Mouse (Mus musculus) lung, postnatal 36 days (tissue): ENCODE measurements around the gene Laptm5.

Experiments used
- DNase-seq: peaks from one replicate; pipeline ENCODE4 v3.0.0; 2022; ENCODE audit warnings: mixed read lengths

Gene Laptm5

GRCm38 (mm10) chr4:130899782-130900427 lies 13.0 kb upstream of the Laptm5 start:
- DNase-seq, result no peak

DNA sequence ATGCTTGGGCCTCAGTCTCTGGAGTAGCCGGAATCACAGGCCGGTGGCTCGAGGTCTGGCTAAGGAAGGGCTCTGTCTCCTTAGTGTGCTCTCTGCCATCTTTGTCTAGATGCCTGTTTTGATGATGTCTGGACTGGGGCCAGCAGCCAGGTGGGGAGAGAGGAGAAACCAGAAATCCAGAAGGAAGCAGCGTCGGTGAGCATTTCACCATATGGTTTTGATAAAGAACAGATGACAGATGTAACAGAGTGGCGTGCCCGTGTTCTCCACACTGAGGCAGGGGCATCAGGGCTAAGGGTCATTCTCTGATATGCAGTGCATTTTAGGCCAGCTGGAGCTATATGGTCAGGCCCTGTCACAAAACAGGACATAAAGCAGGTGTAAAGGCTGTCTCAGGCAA lies 12.2 kb upstream of the Laptm5 start:
- no peak for DNase-seq

DNA sequence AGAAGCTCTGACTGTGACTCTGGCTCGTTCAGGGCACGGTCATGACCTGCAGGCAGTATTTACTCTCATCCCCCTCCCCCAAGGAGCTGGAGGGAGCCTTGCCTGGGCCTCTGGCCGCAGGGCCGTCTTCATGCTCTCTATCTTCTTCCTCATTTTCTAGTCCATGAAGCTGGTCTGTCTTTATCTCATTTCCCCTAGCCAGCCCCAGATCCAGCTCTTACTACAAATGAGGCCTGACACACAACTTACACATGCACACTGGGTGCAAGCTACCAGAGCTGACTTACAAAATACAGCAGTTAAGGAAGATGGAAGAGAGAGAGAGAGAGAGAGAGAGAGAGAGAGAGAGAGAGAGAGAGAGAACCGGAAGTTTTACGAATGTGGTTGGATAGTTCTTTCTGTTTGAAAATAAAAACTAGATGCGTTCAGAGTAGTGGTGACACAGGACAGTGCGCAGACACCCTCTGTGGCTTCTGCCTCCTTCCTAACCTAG lies 10.6 kb upstream of the Laptm5 start:
- DNase-seq, result no peak

DNA sequence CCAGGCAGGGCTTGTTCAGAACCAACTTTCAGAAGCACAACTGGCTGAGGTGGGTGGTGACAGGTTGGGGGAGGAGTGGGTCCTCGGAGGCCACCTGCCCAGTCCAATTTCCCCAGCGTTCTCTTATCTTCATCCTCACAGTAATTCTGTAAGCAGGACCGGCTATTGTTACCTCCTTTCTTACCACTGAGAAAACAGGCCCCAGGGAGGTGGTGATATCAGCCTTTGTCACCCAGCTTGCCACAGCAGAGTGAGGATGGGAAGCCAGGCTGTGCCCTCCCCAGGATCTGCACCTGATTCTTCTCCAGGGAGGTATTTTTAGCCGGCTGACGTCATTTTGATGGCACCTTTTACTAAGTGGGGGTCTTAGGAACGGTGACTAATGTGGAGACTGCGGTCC lies 7.9 kb upstream of the Laptm5 start:
- no peak for DNase-seq

GRCm38 (mm10) chr4:130905882-130906281 lies 7.0 kb upstream of the Laptm5 start:
- no peak for DNase-seq

DNA sequence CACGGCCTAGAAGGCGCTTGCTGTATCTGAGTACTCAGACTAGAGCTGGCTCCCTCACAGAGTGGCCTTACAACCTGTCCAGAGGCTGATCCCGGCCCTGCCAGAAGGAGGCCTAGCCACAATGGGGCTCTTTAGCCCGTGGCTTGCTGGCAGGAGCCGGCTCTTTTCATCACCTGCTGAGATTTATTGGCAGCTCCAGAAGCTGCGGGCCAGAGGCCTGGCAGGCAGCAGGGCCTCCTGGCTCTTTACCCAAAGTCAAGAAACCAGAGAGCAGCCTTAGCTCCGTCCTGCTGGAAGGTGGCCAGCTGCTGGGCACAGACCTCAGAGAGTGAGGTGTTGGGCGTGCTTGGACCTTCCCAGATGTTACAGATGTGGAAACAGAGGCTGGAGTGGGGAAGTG lies 6.6 kb upstream of the Laptm5 start:
- no peak for DNase-seq

GRCm38 (mm10) chr4:130907200-130908069 lies 5.5 kb upstream of the Laptm5 start:
- DNase-seq, result no peak

DNA sequence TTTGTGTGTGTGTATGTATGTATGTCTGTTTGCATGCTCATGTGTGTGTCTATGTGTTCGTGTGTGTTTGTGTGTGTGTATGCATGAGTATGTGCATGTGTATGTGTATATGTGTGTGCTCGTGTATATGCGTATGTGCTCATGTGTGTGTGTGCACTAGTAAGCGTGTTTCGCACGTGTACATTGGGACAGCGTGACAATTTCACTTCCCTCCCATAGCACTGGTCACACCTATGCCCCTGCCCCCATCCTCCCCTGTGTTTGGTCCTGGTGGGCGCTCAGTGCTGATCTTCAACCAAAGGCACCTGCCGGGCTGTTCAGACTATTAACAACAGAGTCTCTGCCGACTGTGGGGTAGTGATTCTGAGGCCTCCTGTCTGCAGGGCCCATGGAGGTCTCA lies 4.8 kb upstream of the Laptm5 start:
- DNase-seq, result no peak

- no peak for DNase-seq
Measured at GRCm38 (mm10) chr4:130909167-130909874, 3.6 kb upstream of the Laptm5 start.

- DNase-seq, result no peak
Measured at GRCm38 (mm10) chr4:130910666-130911065, 2.3 kb upstream of the Laptm5 start.

DNA sequence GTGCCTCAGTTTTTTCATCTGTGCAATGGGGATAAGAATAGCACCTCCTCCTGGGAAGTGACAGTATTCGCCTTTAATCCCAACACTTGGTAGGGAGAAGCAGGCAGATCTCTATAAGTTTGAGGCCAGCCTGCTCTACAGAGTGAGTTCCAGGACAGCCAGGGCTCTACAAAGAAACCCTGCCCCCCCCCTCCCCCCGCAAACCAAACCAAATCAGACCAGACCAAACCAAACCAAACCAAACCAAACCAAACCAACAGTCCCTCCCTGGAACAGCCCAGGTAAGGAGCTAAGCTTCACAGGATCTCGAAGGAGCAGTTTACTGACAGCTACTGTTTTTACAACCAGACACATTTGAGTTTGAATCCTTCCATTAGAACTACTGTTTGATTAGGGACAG lies 299 bp upstream of the Laptm5 start:
- DNase-seq, result no peak

DNA sequence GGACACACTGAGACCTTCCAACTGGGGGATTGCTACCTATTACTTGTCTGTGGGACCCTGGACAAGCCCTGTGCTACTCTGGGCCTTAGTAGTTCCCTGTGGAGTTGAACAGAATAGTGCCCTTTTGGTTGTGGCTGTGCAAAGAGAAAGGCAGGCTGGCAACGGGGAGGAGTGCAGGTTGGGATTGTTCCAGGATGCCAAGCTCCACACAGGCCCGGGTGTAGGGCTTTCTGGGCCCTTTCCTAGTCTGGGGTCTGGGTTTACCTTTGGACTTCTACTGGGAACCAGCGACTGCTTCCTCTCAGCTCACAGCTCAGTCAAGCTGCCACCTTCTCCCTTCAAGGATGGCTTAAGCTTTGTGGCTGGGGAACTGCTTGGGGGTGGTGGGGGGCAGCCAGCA lies 586 bp downstream of the Laptm5 start:
- DNase-seq, result no peak

DNA sequence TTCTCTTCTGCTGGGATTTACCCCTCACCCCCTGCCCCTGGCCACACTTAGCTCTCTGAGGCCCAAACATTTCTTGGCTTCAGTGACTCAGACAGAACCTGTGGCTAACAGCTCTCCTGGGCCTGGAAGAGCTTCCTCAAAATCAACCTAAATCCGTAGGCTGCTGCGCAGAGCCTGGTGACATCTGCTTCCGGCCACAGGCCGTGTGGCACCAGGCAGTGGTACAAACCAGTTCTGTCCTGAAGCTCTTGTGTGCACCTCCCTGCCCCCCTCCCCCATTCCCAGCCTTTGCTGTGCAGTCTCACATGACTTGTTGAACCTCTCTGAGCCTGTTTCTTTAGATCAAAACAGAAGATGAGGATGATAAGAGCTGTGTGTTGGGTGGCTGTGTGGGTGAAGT lies 1.1 kb downstream of the Laptm5 start:
- peak; percentile 61 for DNase-seq

GRCm38 (mm10) chr4:130914527-130914926 lies 1.6 kb downstream of the Laptm5 start:
- no peak for DNase-seq

GRCm38 (mm10) chr4:130915006-130915667 lies 2.2 kb downstream of the Laptm5 start:
- DNase-seq, result no peak

- no peak for DNase-seq
Measured at GRCm38 (mm10) chr4:130915668-130916035, 2.7 kb downstream of the Laptm5 start.

- DNase-seq, result no peak
Measured at GRCm38 (mm10) chr4:130916639-130917038, 3.7 kb downstream of the Laptm5 start.

DNA sequence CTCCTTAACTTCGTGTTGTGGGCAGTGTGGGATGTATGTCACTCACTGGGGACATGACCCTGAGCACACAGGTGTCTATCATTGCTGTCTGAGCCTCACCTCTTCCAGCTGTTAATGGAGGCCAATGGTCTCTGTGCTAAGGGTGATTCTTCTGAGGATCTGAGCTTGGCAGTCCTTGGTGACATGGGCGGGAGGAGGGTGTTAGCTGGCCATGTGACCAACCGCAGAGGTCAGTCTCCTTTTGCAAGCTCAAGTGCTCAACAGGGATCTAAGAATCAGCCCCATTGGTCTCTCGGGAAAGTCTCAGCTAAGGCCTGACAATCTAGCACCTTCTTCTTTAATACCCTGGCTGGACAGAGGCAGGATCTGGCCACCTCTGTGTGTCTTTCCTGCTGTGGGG lies 4.6 kb downstream of the Laptm5 start:
- DNase-seq, result peak; percentile 57

DNA sequence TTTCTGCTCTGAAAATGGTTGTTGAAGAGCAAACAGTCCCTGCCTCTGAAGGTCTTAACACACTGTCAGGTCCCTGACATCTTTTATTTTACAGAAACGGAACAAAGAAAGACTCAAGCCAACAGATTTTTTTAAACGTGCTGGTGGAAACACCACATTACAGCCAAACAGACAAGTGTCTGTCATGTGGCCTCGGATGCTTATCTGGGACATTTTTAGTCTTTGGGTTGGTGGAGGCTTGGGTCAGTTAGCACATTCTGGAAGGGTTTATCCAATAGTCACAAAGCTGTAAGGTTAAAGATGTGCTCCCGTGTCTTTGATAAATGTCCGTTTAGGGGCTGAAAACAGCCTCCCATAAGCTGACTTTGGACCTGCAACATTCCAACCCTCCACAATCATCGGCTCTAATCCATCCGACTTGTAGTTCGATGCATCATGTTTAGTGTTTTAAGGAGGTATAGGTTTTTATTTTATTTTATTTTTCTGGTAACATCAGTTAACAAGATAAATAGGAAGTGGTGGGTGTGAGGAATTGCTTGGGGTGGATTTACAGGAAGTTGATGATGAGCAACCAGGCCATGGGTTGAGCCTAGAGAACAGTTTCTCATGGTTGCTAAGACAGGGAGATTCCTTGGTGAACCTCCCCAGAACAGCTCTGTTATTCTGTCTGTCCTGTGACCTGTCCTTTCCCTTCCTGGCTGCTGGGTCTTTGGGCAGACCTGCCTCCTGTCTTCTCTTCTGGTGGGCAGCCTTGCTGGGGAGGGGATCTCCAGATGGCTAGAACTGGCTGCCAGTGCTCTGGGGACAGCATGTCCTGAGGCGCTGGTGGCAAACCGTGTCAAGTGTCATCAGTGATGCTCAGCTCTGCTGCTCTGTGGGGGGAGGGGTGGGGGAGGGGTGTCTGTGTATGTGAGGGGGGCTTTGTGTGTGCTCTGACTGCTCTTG lies 6.2 kb downstream of the Laptm5 start:
- DNase-seq, result peak; percentile 51

- DNase-seq, result no peak
Measured at GRCm38 (mm10) chr4:130919750-130920356, 6.9 kb downstream of the Laptm5 start.

DNA sequence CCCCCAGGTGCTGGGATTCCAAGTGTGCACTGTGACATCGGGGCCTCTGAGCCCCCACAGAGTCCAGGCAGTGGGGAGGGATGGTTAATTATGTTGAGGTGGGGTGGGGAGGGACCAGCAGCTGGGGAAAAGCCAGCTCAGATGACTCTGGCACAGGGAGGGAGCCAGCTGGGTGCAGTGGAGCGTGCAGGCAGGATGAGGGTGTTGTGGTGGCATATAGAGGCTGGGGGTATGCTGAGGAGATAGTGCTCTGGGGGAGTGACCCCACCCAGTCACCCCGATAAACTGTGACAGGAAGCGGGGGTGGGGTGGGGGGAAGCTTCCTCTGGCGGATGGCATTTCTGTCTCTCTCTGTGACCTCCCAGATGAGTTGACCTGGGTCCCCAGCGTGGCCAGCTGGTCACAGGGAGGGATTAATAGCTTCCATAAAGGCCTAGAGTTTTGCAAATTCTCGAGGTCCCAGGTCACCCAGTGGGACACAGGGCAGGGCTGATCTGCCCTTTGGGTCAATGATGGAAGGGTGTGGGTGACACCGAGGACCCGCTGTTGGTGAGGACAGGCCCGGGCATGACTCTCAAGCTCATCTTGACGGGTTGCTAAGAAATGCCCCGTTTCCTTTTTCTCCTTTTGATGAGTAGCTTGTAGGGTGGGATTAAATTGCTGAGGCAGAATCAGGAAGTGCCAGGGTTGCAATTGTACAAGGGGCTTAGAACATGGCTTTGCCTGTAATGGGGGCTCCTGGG lies 8.2 kb downstream of the Laptm5 start:
- peak; percentile 45 for DNase-seq
